Mouse (Mus musculus) G1E (cell line): ENCODE measurements around the gene C5ar2.

ENCODE experiments used
- CTCF ChIP-seq: IDR thresholded peaks from 2 replicates; pipeline ENCODE4 v1.5.1; 2012; ENCODE audit warnings: low read depth, low read length, inconsistent platforms, mixed read lengths
- GATA1 ChIP-seq: IDR thresholded peaks from 2 replicates; pipeline ENCODE4 v1.6.1; 2012; ENCODE audit warnings: borderline replicate concordance, low read length, inconsistent platforms, mixed read lengths
- GATA2 ChIP-seq: IDR thresholded peaks from 2 replicates; pipeline ENCODE4 v1.6.1; 2012; ENCODE audit warnings: low read depth, low read length, inconsistent platforms, borderline replicate concordance
- POLR2AphosphoS5 ChIP-seq: IDR thresholded peaks from 2 replicates; pipeline ENCODE4 v1.6.1; 2012; ENCODE audit warnings: low read depth, low read length, inconsistent platforms; ENCODE audit not compliant: insufficient replicate concordance
- TAL1 ChIP-seq: conservative IDR thresholded peaks from 2 replicates; pipeline ENCODE4 v1.6.1; 2012; ENCODE audit warnings: low read depth, low read length, inconsistent platforms, mixed read lengths

DNA sequence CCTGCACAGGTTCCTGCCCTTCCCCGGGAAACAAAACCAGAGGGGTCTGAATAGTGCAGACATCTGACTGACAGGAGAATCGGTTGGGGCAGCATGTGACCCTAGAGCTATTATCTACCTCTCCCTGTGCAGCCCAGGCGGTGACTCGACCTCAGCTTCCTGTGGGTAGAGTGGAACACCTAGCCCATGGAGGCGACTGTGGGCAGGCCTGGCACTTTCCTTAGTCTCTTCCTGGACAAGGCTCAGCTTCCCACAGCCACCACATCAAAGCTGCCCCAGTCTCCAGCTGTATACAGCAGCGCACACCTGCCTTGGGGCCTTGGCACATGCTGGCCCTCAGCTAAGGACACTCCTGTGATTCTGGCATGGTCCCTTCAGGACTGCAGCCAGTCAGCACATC lies 42.8 kb downstream of the C5ar2 start:
- no peak for TF ChIP-seq CTCF
- no peak for TF ChIP-seq GATA2
- no peak for TF ChIP-seq TAL1
- TF ChIP-seq GATA1 = no peak
- no peak for TF ChIP-seq POLR2AphosphoS5
